Mouse (Mus musculus): ENCODE data around the gene Ncapd3.

- TF ChIP-seq CTCF (IDR thresholded peaks at IDR 0.05; ENCODE audit: low read depth) = 0 out of 2 replicates have a peak, but pooled peaks have one; percentile 34
- TF ChIP-seq EP300 (IDR thresholded peaks at IDR 0.05; ENCODE audit: low read depth) = no peak
These were observed 44.7 kb downstream of the Ncapd3 start for GRCm38 (mm10) chr9:27074677-27075076.

Measured in liver, postnatal 0 days (tissue).